ENCODE assay signal across 8 mouse cellular contexts in genomic region chr7:142918641-142919628, GRCm38 (mm10). TPM values are rescaled to one million over a fixed set of nuclear protein-coding genes. Genes with fewer than 3 reads are reported as not detected.
DNase-seq lines count a peak whose midpoint lies in the region; ATAC-seq and TF ChIP-seq lines count a peak whose summit lies in the region.

No protein-coding gene starts in this region.

- 0 out of 2 replicates have a peak, but pooled peaks cover 10% of the 10 kb centered on the region for H3K4me1 ChIP-seq in hindbrain, embryonic 14.5 days (replicated peaks; ENCODE audit: control insufficient read depth, insufficient read depth, low read length)

- no peaks in the 10 kb centered on the region for H3K36me3 ChIP-seq in hindbrain, embryonic 14.5 days (replicated peaks; ENCODE audit: control insufficient read depth, insufficient read depth)

- 28% methylated on average over 8 of the region's 8 CpGs for WGBS in hindbrain, embryonic 14.5 days

- no peak overlapping the region for H3K9ac ChIP-seq in hindbrain, embryonic 14.5 days

- H3K9me3 ChIP-seq in hindbrain, embryonic 14.5 days (ENCODE audit: control insufficient read depth, low read length), result no peaks in the 10 kb centered on the region

- H3K4me3 ChIP-seq in hindbrain, embryonic 14.5 days (replicated peaks; ENCODE audit: low read length), result no peak overlapping the region

- no peak overlapping the region for H3K27ac ChIP-seq in hindbrain, embryonic 14.5 days

- ATAC-seq in Patski, result peak; percentile 53
- peak; percentile 75; the same call in 1 of the 2 replicates for ATAC-seq in hindbrain, embryonic 14.5 days (ENCODE audit: low FRiP score)

- CTCF ChIA-PET in Patski (lab: Charles Lee), result interaction anchor here (0.6 to 3.0 kb wide), 11 partner anchors 9 to 167 kb away, joined by 3 to 18 read pairs (median 4); no protein-coding TSS in a partner anchor

- H3K27me3 ChIP-seq in Patski, result peaks cover 13% of the 10 kb centered on the region
- H3K27me3 ChIP-seq in hindbrain, embryonic 14.5 days (ENCODE audit: control insufficient read depth, insufficient read depth, low read length), result no peaks in the 10 kb centered on the region

- H3K4me2 ChIP-seq in hindbrain, embryonic 14.5 days (replicated peaks), result no peak overlapping the region

- in situ Hi-C loops in Patski (cut with MboI; ENCODE audit: low pct_unique_long_range_greater_than_20kb), result no loop called here

- peak; percentile 24 for DNase-seq in Patski (ENCODE audit: low read depth, low spot score)
- DNase-seq in cerebellum, postnatal 14 days, result peak; percentile 88 to 92
- peak; percentile 75 to 83 for DNase-seq in frontal cortex, postnatal 25 days (ENCODE audit: low spot score in 2 of 2)
- DNase-seq in hindbrain, embryonic 14.5 days (ENCODE audit: low spot score), result peak; percentile 86
- DNase-seq in layer of hippocampus, postnatal 36 days, result peak; percentile 77 to 81
- peak; percentile 81 for DNase-seq in lung, postnatal 36 days
- peak; percentile 55 for DNase-seq in right cerebral cortex, adult 18-20 months
- DNase-seq in urinary bladder, postnatal 10 days (ENCODE audit: low spot score), result peak; percentile 35

- POLR2A ChIA-PET in Patski (lab: Charles Lee), result interaction anchor here (0.7 to 1.0 kb wide), 2 partner anchors 12 to 35 kb away, joined by 3 read pairs; no protein-coding TSS in a partner anchor

- TF ChIP-seq CTCF in Patski (IDR thresholded peaks at IDR 0.05), result peak; percentile 100

RNA-seq across cellular contexts. Expression of gene Th, which starts 12.0 kb away (rescaled TPM):
- polyA plus RNA-seq in Patski (2021), result not detected
- polyA plus RNA-seq in hindbrain, embryonic 14.5 days (2014; fragmentation: Nextera tagmentation; extraction: Ambion mirVana), result 4.7 and 7.6 TPM in 2 replicates
- under 1 TPM in 1 of 2 experiments, not detected in 1; 0.48 TPM for total RNA-seq in layer of hippocampus, postnatal 36 days (2021)

RNA-seq across cellular contexts. Expression of gene Ascl2, which starts 50.1 kb away (rescaled TPM):
- 0.08 TPM for polyA plus RNA-seq in Patski (2021)
- 0.39 and 0.51 TPM in 2 replicates for polyA plus RNA-seq in hindbrain, embryonic 14.5 days (2014; fragmentation: Nextera tagmentation; extraction: Ambion mirVana)
- total RNA-seq in layer of hippocampus, postnatal 36 days (2021), result under 1 TPM in 1 of 2 experiments, not detected in 1; 0.27 TPM

Comparison
In these comparisons a context has a peak if more than half of its experiments do, and no peak if none do; other contexts are left out.
1. DNase-seq: peak in every context shown above with its lines; median percentile 90 in cerebellum, postnatal 14 days; 86 in hindbrain, embryonic 14.5 days; 81 in lung, postnatal 36 days; 79 in frontal cortex, postnatal 25 days; 79 in layer of hippocampus, postnatal 36 days; 55 in right cerebral cortex, adult 18-20 months; 35 in urinary bladder, postnatal 10 days; 24 in Patski.